Mouse (Mus musculus) urinary bladder, postnatal 36 days (tissue): ENCODE measurements around the gene Evi2.

ENCODE experiments used
- DNase-seq, 2 experiments: peaks; one replicate each; pipeline ENCODE4 v3.0.0; 2022; ENCODE audit warnings: low spot score in 2 of 2, mixed read lengths in 1 of 2

Gene Evi2

DNA sequence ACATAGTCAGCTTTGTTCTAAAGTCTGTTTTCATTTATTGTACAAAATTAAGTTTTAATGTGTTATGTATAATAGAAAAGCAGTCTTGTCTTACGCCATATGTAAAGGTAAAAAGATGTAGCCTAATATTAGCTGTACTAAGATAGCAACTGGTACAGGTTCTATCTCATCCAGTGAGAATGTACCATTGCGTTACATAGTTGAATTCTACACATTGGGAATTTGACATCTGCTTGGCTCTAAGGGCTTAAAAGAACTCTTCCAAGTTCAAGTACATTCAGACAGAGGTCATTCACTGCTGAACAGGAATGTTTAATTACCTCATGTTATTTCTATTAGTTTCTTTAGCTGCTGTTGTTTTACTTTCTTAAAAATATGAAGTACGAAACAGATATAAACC, 3.8 kb downstream of the Evi2 start:
- no peak for DNase-seq

DNA sequence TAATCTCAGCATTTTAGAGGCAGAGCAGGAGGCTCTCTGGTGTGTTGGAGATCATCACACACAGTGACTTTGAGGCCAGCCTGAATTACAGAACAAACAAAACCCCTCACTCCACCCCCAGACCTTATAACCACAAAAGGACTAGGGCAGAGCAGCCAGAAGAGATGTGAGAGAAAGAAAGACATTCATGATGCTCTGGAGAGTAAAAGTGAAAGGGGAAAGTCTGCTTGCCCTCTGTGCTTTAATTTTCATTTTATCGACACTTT, 6.1 kb downstream of the Evi2 start:
- no peak for DNase-seq

DNA sequence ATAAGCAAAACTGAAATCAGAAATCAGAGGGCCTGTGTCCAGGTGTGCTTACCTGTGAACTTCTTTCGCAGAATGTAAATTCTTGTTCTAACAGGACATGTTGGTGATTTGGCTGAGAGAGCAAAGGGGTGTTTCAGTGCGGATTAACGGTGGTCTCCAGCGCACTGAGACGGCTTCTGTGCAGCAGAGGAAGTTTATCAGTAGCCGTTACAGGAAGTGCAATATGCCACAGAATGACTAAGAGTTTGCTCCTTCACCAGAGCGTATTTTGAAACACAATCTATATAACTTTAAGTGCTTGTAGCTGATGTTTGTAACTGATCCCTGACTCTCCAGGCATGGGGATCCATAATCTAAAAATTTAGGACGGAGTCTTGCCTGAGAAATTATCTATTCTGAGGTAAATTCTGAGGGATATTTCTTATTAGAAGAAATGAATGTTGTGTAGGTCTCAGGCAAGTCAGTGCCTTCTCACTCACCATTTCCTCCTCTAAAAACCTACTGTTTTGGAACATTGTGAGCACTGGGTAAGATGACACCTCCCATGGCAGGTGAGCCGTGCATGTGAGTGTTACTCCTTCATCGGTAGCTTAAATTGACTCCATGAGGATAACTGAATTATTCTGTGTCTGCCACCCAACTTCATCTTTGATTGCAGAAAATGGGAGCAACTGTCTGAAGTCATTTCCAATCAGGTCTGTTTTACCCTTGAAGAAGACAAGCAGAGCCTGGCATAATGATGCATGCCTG, 6.7 kb downstream of the Evi2 start, which contains the start of gene Evi2b:
Gene Evi2b, minus strand, starts transcription at position 203 of the 750 bp plus-strand sequence.
- DNase-seq = no peak

DNA sequence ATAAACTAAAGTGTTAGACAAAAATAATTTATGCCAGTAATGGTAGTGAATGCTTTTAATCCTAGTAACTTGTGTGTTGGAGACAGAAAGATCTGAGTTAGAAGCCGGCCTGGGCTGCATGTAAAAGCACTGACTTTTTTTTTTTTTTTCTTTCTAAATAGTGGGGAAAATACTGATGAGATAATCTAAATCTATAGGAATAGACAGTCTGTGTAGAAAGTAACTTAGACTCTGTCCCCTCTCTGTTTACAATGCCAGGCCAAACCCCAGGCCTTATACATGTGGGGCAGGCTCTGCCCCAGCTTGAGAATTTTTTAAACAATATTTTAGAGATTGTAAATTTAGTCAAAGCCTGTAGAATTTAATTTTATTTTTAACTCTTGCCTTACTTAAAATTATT, 7.4 kb downstream of the Evi2 start:
- no peak for DNase-seq

DNA sequence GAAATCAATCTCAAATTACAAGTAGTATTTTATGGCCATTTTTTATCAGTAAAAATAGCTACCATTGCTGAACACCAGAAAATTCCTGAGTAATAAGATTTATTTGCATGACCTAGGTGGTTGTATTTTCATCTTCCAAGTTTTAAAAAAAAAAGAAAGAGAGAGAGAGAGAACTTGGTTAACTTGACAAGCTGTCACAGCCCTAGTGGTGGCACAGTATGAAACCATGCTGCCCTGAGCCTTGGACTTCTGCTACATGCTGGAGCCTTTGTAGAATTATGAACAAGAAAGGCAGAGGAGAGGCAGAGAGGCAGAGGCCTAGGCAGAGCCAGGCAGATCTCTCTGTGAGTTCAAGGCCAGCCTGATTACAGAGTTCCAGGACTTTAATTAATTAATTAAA, 8.5 kb downstream of the Evi2 start:
- no peak for DNase-seq

DNA sequence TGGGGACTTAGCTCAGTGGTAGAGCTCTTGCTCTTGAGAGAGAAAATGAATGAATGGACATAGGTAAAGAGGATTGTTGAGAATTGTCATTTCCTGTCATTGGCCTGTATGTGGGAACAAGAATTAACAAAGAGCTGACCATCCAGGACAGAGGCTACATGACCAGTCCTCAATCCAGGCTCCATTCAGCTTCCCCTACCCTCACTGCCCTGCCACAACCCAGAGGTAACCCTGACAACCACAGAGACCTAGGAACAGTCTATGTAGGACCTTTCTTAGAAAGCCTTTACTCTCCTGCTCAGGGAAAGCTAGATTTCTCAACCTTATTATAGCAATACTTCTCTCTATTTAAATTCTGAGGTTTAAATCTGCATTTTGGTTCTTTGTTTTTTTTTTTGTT, 9.6 kb downstream of the Evi2 start:
- DNase-seq = no peak

DNA sequence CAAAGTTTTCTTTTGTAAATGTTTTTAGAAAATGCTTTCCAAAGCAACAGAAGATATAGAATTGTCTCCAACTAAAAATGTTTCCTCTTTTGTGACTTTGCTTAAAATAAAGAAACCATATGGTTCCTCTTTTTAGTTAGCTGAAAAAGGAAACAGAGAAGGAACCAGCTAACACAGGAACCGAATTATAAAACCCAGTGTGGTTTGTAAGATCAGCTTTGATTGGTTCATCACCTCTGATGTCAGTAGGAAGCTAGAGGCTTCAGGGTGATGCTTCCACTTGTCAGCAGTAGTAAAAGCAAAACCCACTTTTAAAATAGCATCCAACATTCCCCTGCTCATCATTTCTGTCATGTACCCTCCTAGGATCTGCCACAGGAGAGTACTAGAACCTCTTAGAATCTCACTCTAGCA, 10.5 kb downstream of the Evi2 start:
- no peak for DNase-seq

DNA sequence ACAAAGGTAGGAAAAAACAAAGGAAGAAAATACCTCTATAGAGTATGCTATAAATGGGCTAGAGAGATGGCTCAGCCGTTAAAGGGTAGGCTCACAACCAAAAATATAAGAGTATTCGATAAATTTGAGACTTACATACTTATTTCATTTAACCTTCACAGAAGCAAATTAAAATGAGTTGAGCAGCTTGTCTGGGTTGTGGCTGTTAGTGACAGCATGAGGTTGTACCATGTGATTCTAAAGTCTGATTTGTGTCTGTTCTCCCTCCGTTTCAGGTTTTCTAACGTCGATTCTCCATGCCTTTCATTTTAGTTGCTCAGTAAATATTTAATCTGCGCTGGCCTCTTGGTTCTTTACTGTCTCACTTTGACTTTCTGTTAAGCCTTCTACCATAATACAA, 11.1 kb downstream of the Evi2 start:
- no peak for DNase-seq

DNA sequence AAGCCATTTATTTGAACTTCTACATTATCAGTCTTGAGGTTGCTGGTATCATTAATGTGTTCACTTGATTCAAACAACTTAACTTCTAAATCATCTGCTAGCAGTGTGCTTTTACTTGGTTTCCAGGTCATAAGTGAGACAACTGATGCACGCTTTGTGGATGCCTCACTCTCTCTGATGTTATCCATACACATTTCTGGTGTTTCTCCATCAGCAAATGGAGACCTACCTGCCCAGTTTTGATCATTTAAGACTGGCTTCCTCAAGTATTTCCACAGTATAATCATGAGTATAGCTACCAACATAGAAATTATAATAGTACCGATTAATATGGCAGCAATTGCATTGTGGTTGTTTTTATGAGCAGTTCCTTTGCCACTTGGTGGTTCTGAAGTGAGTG, 14.6 kb downstream of the Evi2 start:
- no peak for DNase-seq

DNA sequence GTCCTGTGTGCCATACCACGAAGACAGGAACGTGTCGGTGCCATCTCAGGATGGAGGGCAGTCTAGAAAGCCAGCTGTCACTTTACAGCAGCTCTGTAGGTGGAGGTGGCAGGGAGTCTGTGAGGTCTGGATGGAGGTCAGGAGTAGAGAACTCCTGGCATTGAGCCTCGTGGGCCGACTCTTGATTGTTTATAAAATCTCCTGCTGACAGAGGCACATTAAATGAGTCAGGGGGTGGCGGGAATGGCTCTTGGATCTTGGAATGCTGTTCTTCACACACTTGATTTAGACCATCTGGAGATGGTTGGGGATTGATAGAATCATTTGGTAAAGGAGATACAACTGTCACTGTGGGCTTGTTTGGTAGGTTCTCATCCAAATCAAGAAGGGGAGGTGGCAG, 15.1 kb downstream of the Evi2 start:
- DNase-seq = no peak

DNA sequence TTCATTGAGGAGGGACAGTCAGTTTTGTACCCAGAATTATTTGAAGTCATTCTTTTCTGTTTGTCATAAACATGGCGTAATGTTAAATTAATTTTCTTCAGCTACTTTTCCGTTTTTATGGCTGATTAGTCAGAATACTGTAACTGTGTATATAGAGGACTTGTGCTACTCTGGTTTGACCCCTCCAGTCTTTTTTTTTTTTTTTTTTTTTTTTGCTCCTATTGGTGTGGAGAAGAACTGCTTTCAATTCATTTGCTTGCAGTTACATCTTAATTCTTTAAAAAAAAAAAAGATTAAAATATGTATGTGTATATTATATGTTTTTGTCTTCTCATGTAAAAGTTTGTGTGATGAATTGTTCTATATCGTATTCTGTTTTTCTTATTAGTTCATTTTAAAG, 18.4 kb downstream of the Evi2 start:
- no peak for DNase-seq

DNA sequence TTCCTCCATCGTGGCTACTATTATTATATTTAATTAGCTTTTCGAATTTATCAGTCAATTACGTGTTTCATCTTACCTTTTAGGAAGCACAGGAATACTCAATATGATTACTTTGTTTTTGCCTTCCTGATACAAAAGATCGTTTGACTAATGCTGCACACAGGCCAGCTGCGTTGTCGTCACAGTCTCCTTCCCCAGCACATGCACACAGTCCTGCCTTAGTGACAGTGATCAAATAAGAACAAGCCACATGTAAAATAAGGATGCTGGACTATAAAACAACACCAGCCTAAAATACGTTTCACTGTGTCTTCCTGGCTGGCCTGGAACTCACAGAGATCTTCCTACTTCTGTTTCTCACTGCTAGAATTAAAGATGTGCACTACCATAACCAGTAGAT, 25.9 kb downstream of the Evi2 start:
- DNase-seq = no peak

DNA sequence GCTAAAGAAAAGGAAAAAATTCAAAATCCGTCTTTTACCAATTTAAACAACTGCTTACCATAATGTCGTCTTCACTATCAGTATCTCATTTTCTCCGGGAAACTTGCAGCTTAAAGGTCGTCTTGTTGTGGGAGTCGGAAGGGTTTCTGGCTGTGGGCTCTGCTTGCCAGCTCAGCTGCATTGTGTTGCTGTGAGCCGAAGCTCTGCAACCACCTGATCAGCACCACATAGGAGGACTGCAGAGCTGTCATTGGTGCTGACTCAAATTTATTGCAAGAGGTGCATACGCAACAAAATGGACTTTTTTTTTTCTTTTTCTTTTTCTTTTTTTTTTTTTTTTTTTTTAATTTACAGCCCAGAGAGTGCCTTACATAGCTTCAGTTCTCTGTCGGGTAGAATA, 26.5 kb downstream of the Evi2 start, which contains the start of gene Omg:
Gene Omg, minus strand, starts transcription at position 240 of the 400 bp plus-strand sequence.
- no peak for DNase-seq

DNA sequence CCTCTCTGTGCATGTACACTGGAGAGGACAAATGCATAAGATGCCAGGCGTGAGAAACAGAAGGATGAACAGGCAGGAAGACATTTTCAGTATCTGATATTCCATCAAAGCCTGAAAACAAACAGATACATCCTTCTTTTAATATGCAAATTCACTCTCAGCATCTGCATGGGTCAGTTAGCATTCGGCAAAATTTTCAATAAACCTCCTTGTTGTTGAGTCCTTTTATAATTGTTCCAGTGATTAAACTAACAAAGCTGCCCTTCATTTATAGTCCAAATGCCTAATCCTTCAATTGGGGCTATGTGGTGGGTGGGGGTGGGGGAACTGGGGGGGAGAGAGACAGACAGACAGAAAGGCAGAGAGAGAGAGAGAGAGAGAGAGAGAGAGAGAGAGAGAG, 27.5 kb downstream of the Evi2 start:
- no peak for DNase-seq

DNA sequence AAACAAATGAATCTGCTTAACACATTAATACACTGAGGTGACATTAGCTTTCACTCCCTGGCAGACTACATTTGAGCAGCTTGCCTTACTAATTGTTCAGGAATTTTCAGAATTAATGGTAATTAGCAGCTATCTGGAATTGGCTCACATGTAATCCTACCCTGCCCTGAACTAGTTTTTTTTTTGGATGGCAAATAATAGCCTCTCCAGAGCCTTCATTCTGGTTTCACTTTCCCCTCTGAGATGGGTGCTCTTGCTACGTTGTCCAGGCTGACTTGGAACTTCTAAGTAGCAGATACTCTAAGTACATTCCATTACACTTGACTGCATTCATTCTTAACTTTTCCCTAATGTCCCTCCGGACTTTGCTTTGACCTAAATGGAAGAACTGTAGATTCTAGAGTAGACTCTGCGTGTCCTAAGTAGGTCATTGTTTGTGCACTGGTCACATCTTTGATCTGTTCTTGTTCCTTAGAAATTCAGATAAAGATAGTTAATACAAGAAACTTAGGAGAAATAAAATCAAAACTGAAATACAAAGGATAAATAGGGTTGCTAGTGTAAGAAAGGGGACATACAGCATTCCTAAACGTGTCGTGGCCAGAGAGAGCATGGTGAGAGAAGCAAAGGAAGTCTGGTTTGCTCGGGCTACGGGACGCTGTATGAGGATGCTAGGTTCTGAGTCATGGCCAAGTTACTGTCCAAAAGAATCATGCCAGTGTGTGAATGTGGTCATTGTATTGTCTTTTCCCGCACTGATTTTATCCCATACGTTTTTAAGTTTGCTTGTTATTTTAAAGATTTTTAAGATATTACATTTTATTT, 35.2 kb downstream of the Evi2 start:
- DNase-seq = no peak

DNA sequence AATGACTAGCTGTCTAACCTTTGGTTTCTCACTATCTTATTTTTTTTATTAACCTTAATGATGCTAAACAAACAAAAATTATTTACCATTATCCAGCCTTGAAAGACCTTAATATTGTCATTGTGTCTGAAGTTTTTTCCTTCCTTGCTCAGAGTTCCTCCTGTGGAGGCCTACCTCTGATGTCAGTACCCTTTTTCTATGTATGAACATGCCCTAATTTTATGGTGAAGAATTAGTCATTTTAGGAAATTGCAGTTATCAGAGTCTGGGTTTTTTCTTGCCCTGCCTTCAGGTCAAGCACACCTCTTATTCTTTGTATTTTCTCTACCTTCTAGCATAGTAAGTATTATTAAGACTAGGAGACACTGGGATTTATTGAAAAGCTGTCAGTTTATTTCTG, 45.7 kb downstream of the Evi2 start:
- no peak for DNase-seq

DNA sequence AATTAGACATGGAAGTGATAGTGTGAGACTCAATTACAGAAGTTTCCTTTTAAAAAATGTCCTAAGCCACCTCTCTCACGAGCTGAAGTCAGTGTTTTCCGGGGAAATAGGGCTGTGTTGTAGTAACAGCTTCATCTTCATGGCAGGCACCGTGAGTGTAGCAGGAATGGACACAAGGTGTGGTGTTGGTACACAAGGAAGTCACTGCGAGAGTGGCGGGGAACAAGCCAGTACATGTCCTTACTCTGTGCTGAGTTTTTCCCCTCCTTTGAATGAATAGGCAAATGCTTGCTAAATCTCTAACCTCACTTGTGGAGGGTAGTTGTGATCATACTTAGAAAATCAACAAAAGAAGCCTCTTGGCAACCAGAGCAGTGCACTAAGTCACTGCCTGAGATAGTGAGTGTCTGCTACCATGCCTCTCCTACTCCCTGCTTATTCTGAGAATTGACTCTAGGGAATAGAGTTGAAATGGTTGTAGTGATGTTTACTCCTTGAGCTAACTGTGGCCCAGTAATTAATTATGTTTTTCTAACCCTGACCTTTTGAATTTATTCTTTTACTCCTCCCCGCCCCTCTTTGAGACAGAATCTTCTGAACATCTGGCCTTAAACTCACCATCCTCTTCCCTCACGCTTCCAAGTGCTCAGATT, 46.4 kb downstream of the Evi2 start:
- peak; percentile 30 to 38 for DNase-seq

DNA sequence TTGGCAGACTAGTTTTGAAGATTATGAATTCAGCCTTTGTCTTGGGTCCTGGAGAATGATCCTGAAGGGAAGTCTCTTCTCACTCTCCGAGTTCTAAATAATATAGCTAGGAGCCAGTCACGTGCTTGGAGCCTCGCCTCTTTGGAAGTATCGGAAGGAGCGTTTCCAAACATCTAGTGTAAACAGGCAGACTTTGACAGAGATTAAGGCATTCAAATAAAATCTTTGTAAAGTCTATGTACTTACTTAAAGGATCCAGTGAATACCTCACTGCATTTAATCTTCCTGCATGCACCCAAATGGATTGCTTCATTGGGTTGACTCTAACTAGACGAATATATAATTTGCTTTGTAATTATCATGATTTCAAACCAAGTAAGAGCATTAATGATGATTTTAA, 47.0 kb downstream of the Evi2 start:
- no peak for DNase-seq

DNA sequence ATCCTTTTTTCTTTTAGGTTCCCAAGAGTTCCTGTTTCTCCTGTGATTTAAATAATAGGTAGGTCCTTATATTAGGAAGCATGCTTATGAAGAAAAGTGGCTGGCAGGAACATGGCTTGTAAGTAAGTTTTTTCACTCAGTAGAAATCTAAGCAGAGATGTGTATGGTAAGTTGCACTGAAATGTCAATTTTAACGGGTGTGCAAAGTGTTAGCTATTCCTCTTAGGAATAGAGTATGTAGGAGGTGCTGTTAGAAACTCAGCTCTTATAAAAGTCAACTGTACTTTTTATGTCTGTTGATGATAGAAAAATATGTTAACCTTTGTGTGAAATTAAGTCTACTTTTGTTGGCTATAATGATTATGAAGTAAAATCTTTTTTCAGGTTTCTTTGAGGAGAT, 62.3 kb downstream of the Evi2 start:
- no peak for DNase-seq
